Mouse (Mus musculus) neutrophil, adult 5-6 weeks (primary cell): ENCODE results near the gene Morn5. TPM values are rescaled to one million over a fixed set of nuclear protein-coding genes. Genes with fewer than 3 reads are reported as not detected.

Source experiments
- ATAC-seq: fragments of 151-379, 151-347 bp; 2 replicates; pipeline ENCODE4 v1.8.0; 2017; ENCODE audit warnings: mild to moderate bottlenecking, moderate TSS enrichment; ENCODE audit not compliant: insufficient number of reproducible peaks, poor library complexity, low FRiP score, severe bottlenecking; ENCODE audit errors: extremely low read depth
- total RNA-seq: library from RNA; stranded (forward); fragments of 200-1000 nt; gene quantifications from 2 replicates; pipeline ENCODE4 v1.2.3, GENCODE M21; 2017

The Morn5 gene
- total RNA-seq, 1 experiment from 2014 or later: not detected

GRCm38 (mm10) chr2:36101866-36102558 lies 52.8 kb downstream of the Morn5 start:
- no peak for ATAC-seq

GRCm38 (mm10) chr2:36102559-36102946 lies 53.3 kb downstream of the Morn5 start:
- ATAC-seq: no peak

GRCm38 (mm10) chr2:36103069-36103554 lies 53.9 kb downstream of the Morn5 start:
- ATAC-seq: no peak

GRCm38 (mm10) chr2:36103555-36104367 lies 54.5 kb downstream of the Morn5 start:
- no peak for ATAC-seq

- no peak for ATAC-seq
Measured at GRCm38 (mm10) chr2:36104436-36104955, 55.2 kb downstream of the Morn5 start.

- ATAC-seq: no peak
Measured at GRCm38 (mm10) chr2:36104956-36105741, 55.9 kb downstream of the Morn5 start, which contains the start of gene Lhx6. Lhx6 (minus strand) TSS chr2:36105408.

- ATAC-seq: no peak
Measured at GRCm38 (mm10) chr2:36108615-36109014, 59.4 kb downstream of the Morn5 start.

GRCm38 (mm10) chr2:36112632-36113031 lies 63.4 kb downstream of the Morn5 start:
- ATAC-seq: no peak

GRCm38 (mm10) chr2:36126795-36127429 lies 77.7 kb downstream of the Morn5 start:
- ATAC-seq: no peak

GRCm38 (mm10) chr2:36127973-36128372 lies 78.7 kb downstream of the Morn5 start:
- no peak for ATAC-seq

GRCm38 (mm10) chr2:36129051-36129450 lies 79.8 kb downstream of the Morn5 start:
- ATAC-seq: no peak

Other genes starting within 250 kb of the Morn5 start
- gene Ttll11, start 69.5 kb upstream of the Morn5 start, total RNA-seq: 0.25 and 3.4 TPM in 2 replicates
- gene Ndufa8, start 52 bp upstream of the Morn5 start, total RNA-seq: 24.8 and 32.9 TPM in 2 replicates
- gene Lhx6, start 56.0 kb downstream of the Morn5 start, total RNA-seq: not detected in 2 replicates
- 5.6 and 11.2 TPM in 2 replicates for gene Mrrf, start 86.9 kb downstream of the Morn5 start, total RNA-seq
- 30.1 and 31.4 TPM in 2 replicates for gene Rbm18, start 87.3 kb downstream of the Morn5 start, total RNA-seq
- 8.3 and 9.9 TPM in 2 replicates for gene Ptgs1, start 181.0 kb downstream of the Morn5 start, total RNA-seq